Mouse (Mus musculus) hindbrain, embryonic 12.5 days (tissue): Measurements from ENCODE around the gene Nufip1. TPM values are rescaled to one million over a fixed set of nuclear protein-coding genes. Genes with fewer than 3 reads are reported as not detected.

Experiments used
- ATAC-seq: fragments of 200-750 bp; cut with Nextera tagmentation; 2 replicates; pipeline ENCODE4 v1.8.0; 2017; ENCODE audit warnings: moderate TSS enrichment; ENCODE audit not compliant: low FRiP score
- H3K27ac ChIP-seq: fragments of 300-500 bp; sonication (generic); 2 replicates; pipeline ENCODE4 v1.5.1; 2016; ENCODE audit warnings: mild to moderate bottlenecking
- H3K27me3 ChIP-seq: fragments of 300-500 bp; sonication (generic); 2 replicates; pipeline ENCODE4 v1.6.1; 2016; ENCODE audit warnings: mild to moderate bottlenecking
- H3K36me3 ChIP-seq: fragments of 300-500 bp; sonication (generic); 2 replicates; pipeline ENCODE4 v1.6.1; 2016; ENCODE audit warnings: mild to moderate bottlenecking
- H3K4me1 ChIP-seq: fragments of 300-500 bp; sonication (generic); 2 replicates; pipeline ENCODE4 v1.6.1; 2016
- H3K4me2 ChIP-seq: fragments of 300-500 bp; sonication (generic); replicated peaks from 2 replicates; pipeline ENCODE4 v1.6.1; 2016; ENCODE audit warnings: mild to moderate bottlenecking
- H3K4me3 ChIP-seq: fragments of 300-500 bp; sonication (generic); 2 replicates; pipeline ENCODE4 v1.5.1; 2016; ENCODE audit warnings: mild to moderate bottlenecking
- H3K9ac ChIP-seq: fragments of 300-500 bp; sonication (generic); 2 replicates; pipeline ENCODE4 v1.6.1; 2016; ENCODE audit warnings: mild to moderate bottlenecking, moderate library complexity
- H3K9me3 ChIP-seq: fragments of 300-500 bp; sonication (generic); replicated peaks from 2 replicates; pipeline ENCODE4 v1.6.1; 2016; ENCODE audit warnings: mild to moderate bottlenecking
- WGBS: fragments of 180-500 bp; shearing (Covaris S2); methylation state at CpG from one replicate; pipeline ENCODE4 v1.1.7; 2016; 5-methylcytosine and 5-hydroxymethylcytosine counted together
- polyA plus RNA-seq: library from polyadenylated mRNA; unstranded; fragments of >200 nt; fragmentation: Nextera tagmentation; extraction: Ambion mirVana; gene quantifications from 2 replicates; pipeline ENCODE4 v1.2.1, GENCODE M21; 2016

The Nufip1 gene
- polyA plus RNA-seq, 1 experiment from 2014 or later: 15.3 TPM

- peak overlapping the region; percentile 11; the same call in 1 of the 2 replicates for H3K4me3 ChIP-seq
- H3K36me3 ChIP-seq: no peaks in the 10 kb centered on the region
- H3K4me1 ChIP-seq: peaks cover 12% of the 10 kb centered on the region
- no peak overlapping the region for H3K27ac ChIP-seq
- WGBS: 30% methylated on average over 32 of the region's 32 CpGs
- ATAC-seq: peak; percentile 73
- H3K4me2 ChIP-seq: peak overlapping the region; percentile 45
- H3K9me3 ChIP-seq: peaks cover 7% of the 10 kb centered on the region
- 0 out of 2 replicates have a peak overlapping the region, but pooled peaks have one; percentile 3 for H3K9ac ChIP-seq
- H3K27me3 ChIP-seq: peaks cover 8% of the 10 kb centered on the region; the same call in 1 of the 2 replicates
Measured at GRCm38 (mm10) chr14:76164904-76165755, 54.4 kb downstream of the Nufip1 start.

- H3K4me3 ChIP-seq: no peak overlapping the region
- peaks cover 4% of the 10 kb centered on the region; the same call in 1 of the 2 replicates for H3K27me3 ChIP-seq
- H3K9ac ChIP-seq: no peak overlapping the region
- H3K36me3 ChIP-seq: no peaks in the 10 kb centered on the region
- no peak overlapping the region for H3K4me2 ChIP-seq
- peaks cover 3% of the 10 kb centered on the region; the same call in 1 of the 2 replicates for H3K9me3 ChIP-seq
- ATAC-seq: no peak
- no peak overlapping the region for H3K27ac ChIP-seq
- H3K4me1 ChIP-seq: peaks cover 8% of the 10 kb centered on the region
- 74% methylated on average over 11 of the region's 11 CpGs for WGBS
Measured at GRCm38 (mm10) chr14:76169876-76170466, 59.3 kb downstream of the Nufip1 start.

DNA sequence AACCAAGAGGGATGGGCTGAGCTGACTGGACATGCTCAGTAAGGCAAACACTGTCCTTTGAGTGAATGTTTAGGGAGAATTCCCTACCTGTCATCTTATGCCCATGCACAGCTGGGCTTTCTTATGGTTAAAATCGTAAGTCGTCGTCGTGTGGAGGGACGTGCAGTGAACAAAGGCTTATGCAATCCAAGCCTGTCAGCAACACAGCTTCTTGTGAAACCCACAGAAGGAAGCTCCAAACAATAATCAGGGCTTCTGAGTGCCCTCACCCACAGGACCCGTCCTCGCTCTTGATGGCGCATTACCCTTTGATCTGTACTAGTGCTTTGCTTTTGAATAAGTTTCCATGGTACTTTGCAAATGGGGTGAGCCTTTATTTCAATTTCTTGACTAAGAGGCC is 60.6 kb downstream of the Nufip1 start:
- H3K27ac ChIP-seq: no peak overlapping the region
- H3K4me3 ChIP-seq: no peak overlapping the region
- H3K27me3 ChIP-seq: peaks cover 3% of the 10 kb centered on the region; the same call in 1 of the 2 replicates
- H3K9ac ChIP-seq: no peak overlapping the region
- peaks cover 3% of the 10 kb centered on the region; the same call in 1 of the 2 replicates for H3K9me3 ChIP-seq
- H3K36me3 ChIP-seq: no peaks in the 10 kb centered on the region
- ATAC-seq: no peak
- WGBS: 68% methylated on average over 8 of the region's 8 CpGs
- no peak overlapping the region for H3K4me2 ChIP-seq
- H3K4me1 ChIP-seq: peaks cover 14% of the 10 kb centered on the region

GRCm38 (mm10) chr14:76174328-76174727 is 63.6 kb downstream of the Nufip1 start:
- 82% methylated on average over 7 of the region's 7 CpGs for WGBS
- H3K27ac ChIP-seq: no peak overlapping the region
- H3K4me2 ChIP-seq: no peak overlapping the region
- no peaks in the 10 kb centered on the region for H3K27me3 ChIP-seq
- peaks cover 20% of the 10 kb centered on the region for H3K4me1 ChIP-seq
- H3K9ac ChIP-seq: no peak overlapping the region
- H3K9me3 ChIP-seq: no peaks in the 10 kb centered on the region
- no peak overlapping the region for H3K4me3 ChIP-seq
- no peaks in the 10 kb centered on the region for H3K36me3 ChIP-seq
- ATAC-seq: no peak

GRCm38 (mm10) chr14:76175808-76176207 is 65.1 kb downstream of the Nufip1 start:
- ATAC-seq: peak; percentile 67; the same call in 1 of the 2 replicates
- peak overlapping the region; percentile 55; the same call in 1 of the 2 replicates for H3K27ac ChIP-seq
- H3K36me3 ChIP-seq: no peaks in the 10 kb centered on the region
- 19% methylated on average over 5 of the region's 5 CpGs for WGBS
- peaks cover 20% of the 10 kb centered on the region for H3K4me1 ChIP-seq
- no peak overlapping the region for H3K4me2 ChIP-seq
- H3K4me3 ChIP-seq: no peak overlapping the region
- no peak overlapping the region for H3K9ac ChIP-seq
- H3K27me3 ChIP-seq: no peaks in the 10 kb centered on the region
- no peaks in the 10 kb centered on the region for H3K9me3 ChIP-seq

GRCm38 (mm10) chr14:76177230-76177629 is 66.5 kb downstream of the Nufip1 start:
- Histone ChIP-seq H3K4me3 (no peak overlapping the region), H3K27ac (no peak overlapping the region), H3K27me3 (no peaks in the 10 kb centered on the region), H3K4me2 (no peak overlapping the region), H3K4me1 (peaks cover 20% of the 10 kb centered on the region), H3K9ac (no peak overlapping the region), H3K36me3 (no peaks in the 10 kb centered on the region), H3K9me3 (no peaks in the 10 kb centered on the region)
- no peak for ATAC-seq
- WGBS: 94% methylated on average over 9 of the region's 9 CpGs

DNA sequence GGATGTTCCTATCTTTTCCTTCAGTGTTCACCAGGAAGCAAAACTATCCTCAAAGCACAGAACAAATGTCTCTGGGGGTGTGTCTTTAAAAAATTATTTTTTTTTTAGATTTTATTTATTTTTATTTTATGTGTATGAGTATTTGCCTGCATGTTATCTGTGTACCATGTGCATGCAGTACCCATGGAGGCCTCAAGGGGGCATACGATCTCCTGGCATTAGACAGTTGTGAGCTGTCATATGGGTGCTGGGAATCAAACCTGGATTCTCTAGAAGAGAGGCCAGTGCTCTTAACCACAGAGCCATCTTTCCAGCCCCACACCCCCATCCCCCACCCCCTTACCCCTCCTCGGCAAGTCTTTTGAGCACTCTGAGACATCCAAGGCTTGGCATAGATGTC is 67.8 kb downstream of the Nufip1 start:
- no peak overlapping the region for H3K9ac ChIP-seq
- H3K9me3 ChIP-seq: no peaks in the 10 kb centered on the region
- ATAC-seq: no peak
- H3K27me3 ChIP-seq: no peaks in the 10 kb centered on the region
- 86% methylated on average over 2 of the region's 2 CpGs for WGBS
- H3K36me3 ChIP-seq: no peaks in the 10 kb centered on the region
- peaks cover 22% of the 10 kb centered on the region for H3K4me1 ChIP-seq
- H3K4me3 ChIP-seq: no peak overlapping the region
- H3K4me2 ChIP-seq: no peak overlapping the region
- no peak overlapping the region for H3K27ac ChIP-seq

DNA sequence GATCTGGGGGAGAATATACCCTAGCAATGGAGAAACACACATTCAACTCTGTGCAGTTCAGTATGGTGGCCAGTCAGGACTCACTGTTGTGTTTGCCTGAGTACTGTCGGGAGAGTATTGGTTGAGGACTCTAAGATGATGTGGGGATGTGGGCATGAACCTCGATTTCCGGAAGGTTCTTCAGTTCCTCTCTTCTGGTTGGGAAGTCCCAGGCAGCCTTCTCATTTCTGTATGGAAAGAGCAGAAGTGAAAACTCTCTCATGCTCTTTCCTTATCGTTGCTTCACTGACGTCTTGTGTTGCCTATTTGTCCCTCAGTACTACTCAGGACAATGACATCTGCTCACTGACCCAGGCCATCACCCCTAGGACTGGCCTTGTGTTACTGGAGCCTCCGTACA is 68.7 kb downstream of the Nufip1 start:
- Histone ChIP-seq H3K4me3 (no peak overlapping the region), H3K27me3 (no peaks in the 10 kb centered on the region), H3K27ac (no peak overlapping the region), H3K4me1 (peaks cover 26% of the 10 kb centered on the region), H3K36me3 (no peaks in the 10 kb centered on the region), H3K9ac (no peak overlapping the region), H3K4me2 (no peak overlapping the region), H3K9me3 (no peaks in the 10 kb centered on the region)
- no peak for ATAC-seq
- WGBS: 83% methylated on average over 6 of the region's 6 CpGs

DNA sequence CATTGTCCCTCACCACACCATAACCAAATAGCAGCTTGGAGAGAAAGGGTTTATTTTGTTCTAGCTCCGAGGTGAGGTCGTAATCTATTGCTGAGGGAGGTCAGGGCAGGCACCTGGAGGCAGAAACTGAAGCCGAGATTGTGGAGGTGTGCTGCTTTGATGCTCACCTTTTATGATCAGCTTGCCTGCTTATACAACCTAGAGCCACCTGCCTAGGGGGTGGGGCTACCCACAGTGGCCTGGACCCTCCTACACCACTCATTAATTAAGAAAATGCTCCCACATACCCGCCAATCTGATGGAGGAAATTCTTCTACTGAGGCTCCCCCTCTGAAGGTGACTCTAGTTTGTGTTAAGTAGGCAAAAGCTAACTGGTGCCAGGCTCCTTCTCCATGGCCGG is 74.7 kb downstream of the Nufip1 start:
- H3K9me3 ChIP-seq: no peaks in the 10 kb centered on the region
- no peaks in the 10 kb centered on the region for H3K27me3 ChIP-seq
- H3K4me2 ChIP-seq: no peak overlapping the region
- 78% methylated on average over 5 of the region's 5 CpGs for WGBS
- no peaks in the 10 kb centered on the region for H3K36me3 ChIP-seq
- ATAC-seq: no peak
- no peak overlapping the region for H3K27ac ChIP-seq
- peaks cover 9% of the 10 kb centered on the region for H3K4me1 ChIP-seq
- H3K9ac ChIP-seq: no peak overlapping the region
- H3K4me3 ChIP-seq: no peak overlapping the region

DNA sequence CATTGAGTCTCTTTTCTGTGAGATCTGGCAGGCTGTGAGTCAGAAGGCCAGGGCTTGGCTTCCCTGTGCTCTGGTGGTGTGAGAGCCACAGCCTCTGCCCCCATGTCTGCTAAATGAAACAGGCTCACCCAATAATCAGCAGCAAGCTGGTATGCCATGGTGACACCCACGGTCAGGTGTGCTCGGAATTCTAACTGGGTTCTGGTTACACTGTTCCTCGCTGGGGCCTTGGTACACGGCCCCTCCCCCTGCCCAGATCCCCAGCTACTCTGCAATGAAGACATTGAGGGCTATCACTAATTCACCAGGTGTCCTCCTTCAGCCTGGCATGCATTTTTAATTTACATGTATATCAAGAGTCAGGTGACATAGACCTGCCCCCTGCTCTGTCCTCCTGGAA is 75.6 kb downstream of the Nufip1 start:
- no peaks in the 10 kb centered on the region for H3K27me3 ChIP-seq
- WGBS: 77% methylated on average over 4 of the region's 4 CpGs

More for the DNA sequence above, 75.6 kb downstream of the Nufip1 start:
- Histone ChIP-seq H3K36me3 (no peaks in the 10 kb centered on the region), H3K4me1 (peaks cover 9% of the 10 kb centered on the region), H3K9ac (no peak overlapping the region), H3K27ac (no peak overlapping the region), H3K4me2 (no peak overlapping the region), H3K4me3 (no peak overlapping the region), H3K9me3 (no peaks in the 10 kb centered on the region)
- no peak for ATAC-seq
